Mouse (Mus musculus) hindbrain, embryonic 11.5 days (tissue): ENCODE measurements around the gene Wasl. TPM values are rescaled to one million over a fixed set of nuclear protein-coding genes. Genes with fewer than 3 reads are reported as not detected.

ENCODE experiments used
- ATAC-seq: fragments of 200-750 bp; cut with Nextera tagmentation; 2 replicates; pipeline ENCODE4 v1.8.0; 2017; ENCODE audit warnings: mild to moderate bottlenecking, moderate TSS enrichment, moderate library complexity; ENCODE audit not compliant: low FRiP score
- DNase-seq: peaks from one replicate; pipeline ENCODE4 v3.0.0-alpha.2; 2015; ENCODE audit warnings: low spot score
- H3K27ac ChIP-seq: fragments of 300-500 bp; sonication (generic); 2 replicates; pipeline ENCODE4 v1.5.1; 2014; ENCODE audit warnings: mild to moderate bottlenecking, low read depth, low read length
- H3K27me3 ChIP-seq: fragments of 300-500 bp; sonication (generic); 2 replicates; pipeline ENCODE4 v1.6.1; 2014; ENCODE audit warnings: mild to moderate bottlenecking, low read length, moderate library complexity, mixed read lengths; ENCODE audit not compliant: control insufficient read depth, insufficient read depth
- H3K36me3 ChIP-seq: fragments of 300-500 bp; sonication (generic); 2 replicates; pipeline ENCODE4 v1.6.1; 2014; ENCODE audit warnings: mild to moderate bottlenecking, low read length, moderate library complexity, mixed read lengths; ENCODE audit not compliant: control insufficient read depth, insufficient read depth
- H3K4me1 ChIP-seq: fragments of 300-500 bp; sonication (generic); replicated peaks from 2 replicates; pipeline ENCODE4 v1.6.1; 2014; ENCODE audit warnings: low read length, mixed read lengths; ENCODE audit not compliant: control insufficient read depth, insufficient read depth
- H3K4me2 ChIP-seq: fragments of 300-500 bp; sonication (generic); replicated peaks from 2 replicates; pipeline ENCODE4 v1.6.1; 2014; ENCODE audit warnings: mild to moderate bottlenecking, low read depth, low read length
- H3K4me3 ChIP-seq: fragments of 300-500 bp; sonication (generic); 2 replicates; pipeline ENCODE4 v1.5.1; 2014; ENCODE audit warnings: low read depth, low read length
- H3K9ac ChIP-seq: fragments of 300-500 bp; sonication (generic); 2 replicates; pipeline ENCODE4 v1.6.1; 2014; ENCODE audit warnings: low read depth, low read length
- H3K9me3 ChIP-seq: fragments of 300-500 bp; sonication (generic); 2 replicates; pipeline ENCODE4 v1.6.1; 2016; ENCODE audit warnings: low read length; ENCODE audit not compliant: control insufficient read depth
- WGBS: fragments of 180-500 bp; shearing (Covaris S2); extraction: QIAGEN DNeasy Blood & Tissue Kit; methylation state at CpG from one replicate; pipeline ENCODE4 v1.1.7; 2014; 5-methylcytosine and 5-hydroxymethylcytosine counted together
- polyA plus RNA-seq: library from polyadenylated mRNA; unstranded; fragments of >200 nt; fragmentation: Nextera tagmentation; extraction: Ambion mirVana; gene quantifications from 2 replicates; pipeline ENCODE4 v1.2.1, GENCODE M21; 2014

Gene Wasl
- polyA plus RNA-seq, 1 experiment from 2014 or later = 62.1 TPM

DNA sequence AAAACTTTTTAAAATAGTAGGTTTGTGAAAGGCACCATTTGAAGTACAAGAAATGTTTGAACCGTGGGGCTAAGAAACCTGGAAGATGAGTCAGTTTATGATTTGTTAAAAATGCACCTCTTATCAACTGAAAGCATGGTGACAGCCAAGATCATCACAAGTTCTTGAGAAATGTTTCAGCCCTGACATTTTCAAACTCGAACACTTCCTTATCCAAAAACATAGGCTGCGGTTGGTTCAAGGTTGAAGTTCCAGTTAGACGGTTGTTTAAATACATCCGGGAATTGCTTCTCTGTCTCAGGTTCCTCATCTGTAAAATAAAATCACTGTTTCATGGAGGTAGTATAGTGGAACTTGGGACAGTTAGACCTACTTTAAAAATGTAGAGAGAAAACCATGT, 1.4 kb upstream of the Wasl start:
- H3K4me1 ChIP-seq = no peaks in the 10 kb centered on the region
- no peaks in the 10 kb centered on the region for H3K27me3 ChIP-seq
- WGBS = 89% methylated on average over 5 of the region's 5 CpGs
- no peak overlapping the region for H3K4me3 ChIP-seq
- no peaks in the 10 kb centered on the region for H3K36me3 ChIP-seq
- no peaks in the 10 kb centered on the region for H3K9me3 ChIP-seq
- no peak overlapping the region for H3K27ac ChIP-seq
- ATAC-seq (no peak), DNase-seq (no peak)
- no peak overlapping the region for H3K4me2 ChIP-seq
- H3K9ac ChIP-seq = no peak overlapping the region

GRCm38 (mm10) chr6:24664133-24664866, 509 bp downstream of the Wasl start:
- Histone ChIP-seq H3K4me2 (peak overlapping the region; percentile 83), H3K36me3 (no peaks in the 10 kb centered on the region), H3K4me1 (no peaks in the 10 kb centered on the region), H3K9me3 (no peaks in the 10 kb centered on the region), H3K4me3 (peak overlapping the region; percentile 94), H3K27me3 (no peaks in the 10 kb centered on the region), H3K9ac (peak overlapping the region; percentile 96), H3K27ac (peak overlapping the region; percentile 96)
- ATAC-seq (peak; percentile 82), DNase-seq (peak; percentile 58)
- WGBS = under 1% methylated on average over 34 of the region's 58 CpGs

DNA sequence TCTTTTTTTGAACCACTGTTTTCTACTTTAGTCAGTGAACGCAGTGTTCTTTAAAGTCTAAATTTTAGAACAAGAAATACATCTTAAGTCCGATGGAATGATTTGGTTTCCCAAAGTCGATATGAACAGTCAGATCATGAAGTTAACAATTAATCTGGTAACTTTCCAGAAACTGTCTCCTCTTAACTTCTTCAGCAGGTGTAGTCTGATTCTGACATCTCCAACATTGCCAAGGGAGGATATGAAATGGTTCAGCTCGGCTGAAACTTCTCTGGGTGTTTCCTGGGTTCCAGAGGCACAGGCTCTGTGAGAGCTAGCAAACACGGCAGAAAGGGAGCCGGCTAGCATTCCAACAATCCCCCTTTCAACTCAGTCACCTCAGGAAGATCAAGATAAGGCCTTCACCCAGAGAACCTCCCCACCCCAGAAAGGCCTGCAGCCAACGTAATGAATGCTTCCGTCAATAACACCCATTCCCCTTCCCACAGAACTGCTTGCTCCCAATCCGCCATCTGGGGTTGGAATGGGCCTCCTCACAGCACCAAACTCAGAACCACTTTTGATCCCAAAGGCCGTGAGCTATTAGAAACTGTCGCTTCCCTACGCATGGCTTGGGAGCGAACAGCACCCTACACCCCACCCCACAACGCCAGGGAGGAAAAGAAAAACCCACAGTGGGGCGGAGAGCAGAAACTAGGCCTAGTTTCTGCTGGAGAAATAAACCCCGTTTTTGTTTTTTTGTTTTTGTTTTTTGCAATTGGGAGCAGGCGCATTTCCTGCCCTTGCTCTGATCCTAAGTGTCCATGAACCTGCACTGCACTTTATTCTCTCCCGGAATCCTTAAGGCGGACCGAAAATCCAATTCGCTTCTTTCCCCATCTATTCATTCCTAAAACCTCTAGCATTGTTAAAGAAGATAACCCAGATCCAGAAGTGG, 1.3 kb downstream of the Wasl start:
- H3K4me3 ChIP-seq = peak overlapping the region; percentile 94
- H3K4me1 ChIP-seq = no peaks in the 10 kb centered on the region
- DNase-seq (peak; percentile 30), ATAC-seq (no peak)
- H3K9ac ChIP-seq = peak overlapping the region; percentile 96
- peak overlapping the region; percentile 96 for H3K27ac ChIP-seq
- H3K4me2 ChIP-seq = peak overlapping the region; percentile 83
- no peaks in the 10 kb centered on the region for H3K9me3 ChIP-seq
- H3K27me3 ChIP-seq = no peaks in the 10 kb centered on the region
- 12% methylated on average over 21 of the region's 21 CpGs for WGBS
- H3K36me3 ChIP-seq = no peaks in the 10 kb centered on the region

GRCm38 (mm10) chr6:24662483-24662882, 2.3 kb downstream of the Wasl start:
- DNase-seq = no peak
- Histone ChIP-seq H3K27me3 (no peaks in the 10 kb centered on the region), H3K27ac (no peak overlapping the region), H3K9ac (no peak overlapping the region), H3K4me2 (no peak overlapping the region), H3K9me3 (no peaks in the 10 kb centered on the region), H3K4me1 (no peaks in the 10 kb centered on the region), H3K4me3 (no peak overlapping the region), H3K36me3 (no peaks in the 10 kb centered on the region)
- 84% methylated on average over 4 of the region's 4 CpGs for WGBS
- no peak for ATAC-seq

DNA sequence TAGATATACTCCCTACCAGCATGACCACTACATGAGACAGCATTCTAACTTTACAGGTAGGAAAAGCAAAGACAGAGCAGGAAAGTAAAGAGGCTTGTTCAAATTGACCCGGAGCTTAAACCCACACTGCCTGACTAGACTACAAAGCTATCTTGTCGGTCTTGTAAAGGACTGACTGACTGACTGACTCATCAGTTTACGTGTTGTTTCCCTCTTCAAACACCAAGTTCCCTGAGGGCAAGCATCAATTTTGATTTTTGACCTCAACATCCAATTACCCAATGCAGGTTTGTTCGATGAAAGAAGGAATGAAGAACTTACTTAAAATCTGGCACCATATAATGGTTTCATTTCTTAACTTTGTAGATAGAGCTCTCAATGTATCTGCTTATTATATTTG, 2.9 kb downstream of the Wasl start:
- ATAC-seq (no peak), DNase-seq (no peak)
- Histone ChIP-seq H3K36me3 (no peaks in the 10 kb centered on the region), H3K4me2 (no peak overlapping the region), H3K27me3 (no peaks in the 10 kb centered on the region), H3K9me3 (no peaks in the 10 kb centered on the region), H3K9ac (no peak overlapping the region), H3K27ac (no peak overlapping the region), H3K4me1 (no peaks in the 10 kb centered on the region), H3K4me3 (no peak overlapping the region)
- WGBS = 90% methylated on average over 4 of the region's 4 CpGs

GRCm38 (mm10) chr6:24657647-24658387, 7.0 kb downstream of the Wasl start:
- Histone ChIP-seq H3K9me3 (no peaks in the 10 kb centered on the region), H3K4me2 (no peak overlapping the region), H3K9ac (no peak overlapping the region), H3K4me1 (no peaks in the 10 kb centered on the region), H3K27me3 (no peaks in the 10 kb centered on the region), H3K36me3 (no peaks in the 10 kb centered on the region), H3K4me3 (no peak overlapping the region), H3K27ac (no peak overlapping the region)
- ATAC-seq = no peak
- no peak for DNase-seq
- 58% methylated on average over 10 of the region's 10 CpGs for WGBS

GRCm38 (mm10) chr6:24656094-24656493, 8.7 kb downstream of the Wasl start:
- no peaks in the 10 kb centered on the region for H3K4me1 ChIP-seq
- WGBS = 83% methylated on average over 1 of the region's 1 CpGs
- no peaks in the 10 kb centered on the region for H3K9me3 ChIP-seq
- no peak overlapping the region for H3K9ac ChIP-seq
- no peaks in the 10 kb centered on the region for H3K27me3 ChIP-seq
- H3K27ac ChIP-seq = no peak overlapping the region
- H3K4me2 ChIP-seq = no peak overlapping the region
- no peak overlapping the region for H3K4me3 ChIP-seq
- H3K36me3 ChIP-seq = no peaks in the 10 kb centered on the region
- ATAC-seq (no peak), DNase-seq (no peak)

DNA sequence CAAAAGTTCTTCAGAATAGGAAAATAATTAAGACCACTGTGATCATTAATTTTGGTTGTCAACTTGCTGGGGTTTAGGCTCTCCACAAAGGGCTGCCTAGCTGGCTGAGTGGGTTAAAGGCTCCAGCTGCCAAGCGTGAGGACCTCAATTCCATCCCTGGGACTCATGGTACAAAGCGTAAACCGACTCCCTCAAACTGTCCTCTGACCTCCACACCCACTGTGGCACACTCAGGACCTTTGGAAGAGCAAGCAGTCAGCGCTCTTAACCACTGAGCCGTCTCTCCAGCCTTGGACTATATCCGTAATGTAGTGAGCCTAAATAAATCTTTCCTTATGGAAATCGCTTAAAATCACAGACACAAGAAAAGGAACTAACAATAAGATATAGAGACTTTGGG, 13.3 kb downstream of the Wasl start:
- Histone ChIP-seq H3K4me3 (no peak overlapping the region), H3K27me3 (no peaks in the 10 kb centered on the region), H3K4me2 (no peak overlapping the region), H3K36me3 (no peaks in the 10 kb centered on the region), H3K4me1 (no peaks in the 10 kb centered on the region), H3K9me3 (no peaks in the 10 kb centered on the region), H3K9ac (no peak overlapping the region), H3K27ac (no peak overlapping the region)
- WGBS = 66% methylated on average over 7 of the region's 7 CpGs
- DNase-seq (no peak), ATAC-seq (no peak)
